Mouse (Mus musculus): ENCODE results near the gene Rap2a. TPM values are rescaled to one million over a fixed set of nuclear protein-coding genes. Genes with fewer than 3 reads are reported as not detected.
A peak's percentile ranks its signal among the peaks of the same experiment; 100 is the strongest.

The Rap2a gene
- polyA plus RNA-seq (2012; ENCODE audit: insufficient read depth, insufficient read length, missing spikeins) = 32.3 and 33.2 TPM in 2 replicates

GRCm38 (mm10) chr14:120477982-120478568 is at the start of gene Rap2a:
TSS of gene Rap2a (plus strand) at chr14:120478444.
- Histone ChIP-seq H3K27ac (ENCODE audit: insufficient read depth, low read depth, low read length) (peak within 1 kb of the TSS; percentile 90), H3K4me3 (ENCODE audit: insufficient read depth, low read length) (peak within 1 kb of the TSS; percentile 97), H3K4me1 (ENCODE audit: control insufficient read depth, insufficient read depth, low read length) (peaks cover 15% of the 10 kb centered on the region)
- no peak for TF ChIP-seq POLR2A (IDR thresholded peaks at IDR 0.05; ENCODE audit: borderline replicate concordance, low read depth, low read length)
- TF ChIP-seq CTCF (IDR thresholded peaks at IDR 0.05; ENCODE audit: low read depth, low read length) = no peak

DNA sequence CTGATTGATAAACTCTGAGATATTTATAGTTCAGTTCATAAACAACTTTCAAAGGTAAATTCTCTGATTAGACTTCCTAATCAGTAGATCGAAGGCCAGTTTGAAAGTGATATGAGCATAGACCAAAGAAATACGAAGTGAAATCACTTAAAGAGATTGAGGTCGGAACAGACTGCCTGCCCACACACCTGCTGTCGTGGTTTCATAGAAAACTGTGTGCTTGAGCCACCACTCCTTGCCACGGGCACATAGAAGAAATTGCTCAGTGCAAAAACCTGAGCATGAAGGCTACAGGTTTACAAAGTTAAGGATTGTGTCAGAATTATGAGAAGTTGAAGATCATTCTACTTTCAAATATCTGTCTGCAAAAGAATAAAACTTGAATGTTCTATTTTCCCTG is 49.7 kb upstream of the Rap2a start:
- Histone ChIP-seq H3K4me1 (ENCODE audit: control insufficient read depth, insufficient read depth, low read length) (no peaks in the 10 kb centered on the region), H3K4me3 (ENCODE audit: insufficient read depth, low read length) (no peak overlapping the region), H3K27ac (ENCODE audit: insufficient read depth, low read depth, low read length) (no peak overlapping the region)
- TF ChIP-seq POLR2A (IDR thresholded peaks at IDR 0.05; ENCODE audit: borderline replicate concordance, low read depth, low read length) = no peak
- TF ChIP-seq CTCF (IDR thresholded peaks at IDR 0.05; ENCODE audit: low read depth, low read length) = no peak

- H3K27ac ChIP-seq (ENCODE audit: insufficient read depth, low read depth, low read length) = no peak overlapping the region
- no peak for TF ChIP-seq POLR2A (IDR thresholded peaks at IDR 0.05; ENCODE audit: borderline replicate concordance, low read depth, low read length)
- no peak for TF ChIP-seq CTCF (IDR thresholded peaks at IDR 0.05; ENCODE audit: low read depth, low read length)
- H3K4me1 ChIP-seq (ENCODE audit: control insufficient read depth, insufficient read depth, low read length) = peaks cover 10% of the 10 kb centered on the region
- H3K4me3 ChIP-seq (ENCODE audit: insufficient read depth, low read length) = no peak overlapping the region
Observed at GRCm38 (mm10) chr14:120432773-120433172, 45.5 kb upstream of the Rap2a start.

DNA sequence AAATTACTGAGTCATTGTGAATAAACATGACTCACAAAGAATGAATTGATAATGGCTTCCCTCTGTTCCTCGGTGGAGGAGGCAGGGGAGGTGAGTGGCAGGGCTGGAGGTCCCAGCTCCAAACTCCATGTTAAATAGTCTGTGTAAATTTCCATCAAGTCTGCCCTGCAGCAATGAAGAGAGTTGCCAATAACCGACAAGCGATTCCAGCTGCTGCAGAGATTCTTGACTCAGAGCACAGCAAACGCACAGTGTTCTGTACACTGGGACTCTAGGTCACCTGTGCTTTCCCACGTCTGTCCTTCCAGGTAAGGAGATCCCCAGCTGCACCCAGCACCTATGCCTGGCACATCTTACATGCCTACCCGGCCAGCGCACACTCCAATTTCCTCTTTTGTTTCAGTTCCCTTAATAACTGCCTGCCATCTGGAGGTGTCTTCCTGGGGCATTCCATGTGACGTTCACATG is 44.3 kb upstream of the Rap2a start:
- TF ChIP-seq CTCF (IDR thresholded peaks at IDR 0.05; ENCODE audit: low read depth, low read length) = no peak
- Histone ChIP-seq H3K4me1 (ENCODE audit: control insufficient read depth, insufficient read depth, low read length) (peaks cover 10% of the 10 kb centered on the region), H3K4me3 (ENCODE audit: insufficient read depth, low read length) (no peak overlapping the region), H3K27ac (ENCODE audit: insufficient read depth, low read depth, low read length) (peak overlapping the region; percentile 25)

- TF ChIP-seq POLR2A (IDR thresholded peaks at IDR 0.05; ENCODE audit: borderline replicate concordance, low read depth, low read length) (no peak), CTCF (IDR thresholded peaks at IDR 0.05; ENCODE audit: low read depth, low read length) (no peak)
Observed at GRCm38 (mm10) chr14:120434831-120435230, 43.4 kb upstream of the Rap2a start.

DNA sequence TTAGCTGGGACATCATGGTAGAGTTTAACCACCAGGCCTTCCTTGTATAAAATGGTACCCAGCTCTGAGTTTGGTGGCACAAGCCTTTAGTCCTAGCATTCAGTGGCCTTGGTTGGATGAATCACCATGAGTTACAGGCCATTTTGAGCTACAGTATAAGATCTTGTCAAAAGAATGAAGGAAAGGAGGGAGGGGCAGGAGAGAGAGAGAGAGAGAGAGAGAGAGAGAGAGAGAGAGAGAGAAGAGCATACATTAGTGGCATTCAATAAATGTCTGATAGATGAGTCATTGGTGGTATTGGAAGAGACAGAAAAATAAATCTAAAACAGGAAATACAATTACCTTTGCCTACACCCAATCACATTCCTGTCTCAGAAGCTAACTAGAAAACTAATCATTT is 37.5 kb upstream of the Rap2a start:
- H3K4me3 ChIP-seq (ENCODE audit: insufficient read depth, low read length) = no peak overlapping the region
- TF ChIP-seq CTCF (IDR thresholded peaks at IDR 0.05; ENCODE audit: low read depth, low read length) (no peak), POLR2A (IDR thresholded peaks at IDR 0.05; ENCODE audit: borderline replicate concordance, low read depth, low read length) (no peak)
- 0 out of 2 replicates have a peak, but pooled peaks cover 7% of the 10 kb centered on the region for H3K4me1 ChIP-seq (ENCODE audit: control insufficient read depth, insufficient read depth, low read length)
- no peak overlapping the region for H3K27ac ChIP-seq (ENCODE audit: insufficient read depth, low read depth, low read length)

More at GRCm38 (mm10) chr14:120434831-120435230, 43.4 kb upstream of the Rap2a start:
- no peak overlapping the region for H3K27ac ChIP-seq (ENCODE audit: insufficient read depth, low read depth, low read length)
- peaks cover 13% of the 10 kb centered on the region for H3K4me1 ChIP-seq (ENCODE audit: control insufficient read depth, insufficient read depth, low read length)
- H3K4me3 ChIP-seq (ENCODE audit: insufficient read depth, low read length) = no peak overlapping the region

DNA sequence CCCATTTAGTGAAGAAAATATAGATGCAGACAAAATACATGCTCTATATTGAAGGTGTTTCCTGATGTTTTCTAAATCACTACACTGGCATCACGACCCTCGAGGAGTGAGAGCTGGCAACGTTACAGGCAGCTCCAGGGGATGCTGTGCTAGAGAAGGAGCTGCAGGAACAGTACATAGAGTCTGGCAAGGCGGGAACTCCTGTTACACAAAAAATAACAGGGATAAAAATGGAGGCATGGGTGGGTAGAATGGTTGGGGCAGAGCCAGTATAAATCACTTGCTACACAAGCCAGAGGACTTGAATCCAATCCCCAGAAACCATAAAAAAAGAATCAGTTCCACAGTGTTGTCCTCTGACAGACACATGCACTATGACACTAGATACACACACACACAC is 37.0 kb upstream of the Rap2a start:
- Histone ChIP-seq H3K4me1 (ENCODE audit: control insufficient read depth, insufficient read depth, low read length) (0 out of 2 replicates have a peak, but pooled peaks cover 7% of the 10 kb centered on the region), H3K4me3 (ENCODE audit: insufficient read depth, low read length) (no peak overlapping the region), H3K27ac (ENCODE audit: insufficient read depth, low read depth, low read length) (no peak overlapping the region)
- TF ChIP-seq POLR2A (IDR thresholded peaks at IDR 0.05; ENCODE audit: borderline replicate concordance, low read depth, low read length) (no peak), CTCF (IDR thresholded peaks at IDR 0.05; ENCODE audit: low read depth, low read length) (no peak)

- Histone ChIP-seq H3K27ac (ENCODE audit: insufficient read depth, low read depth, low read length) (no peak overlapping the region), H3K4me3 (ENCODE audit: insufficient read depth, low read length) (no peak overlapping the region), H3K4me1 (ENCODE audit: control insufficient read depth, insufficient read depth, low read length) (0 out of 2 replicates have a peak, but pooled peaks cover 7% of the 10 kb centered on the region)
- TF ChIP-seq CTCF (IDR thresholded peaks at IDR 0.05; ENCODE audit: low read depth, low read length) = no peak
- TF ChIP-seq POLR2A (IDR thresholded peaks at IDR 0.05; ENCODE audit: borderline replicate concordance, low read depth, low read length) = no peak
Observed at GRCm38 (mm10) chr14:120441836-120442235, 36.4 kb upstream of the Rap2a start.

- TF ChIP-seq CTCF (IDR thresholded peaks at IDR 0.05; ENCODE audit: low read depth, low read length) (no peak), POLR2A (IDR thresholded peaks at IDR 0.05; ENCODE audit: borderline replicate concordance, low read depth, low read length) (no peak)
- Histone ChIP-seq H3K4me1 (ENCODE audit: control insufficient read depth, insufficient read depth, low read length) (peaks cover 3% of the 10 kb centered on the region), H3K4me3 (ENCODE audit: insufficient read depth, low read length) (no peak overlapping the region), H3K27ac (ENCODE audit: insufficient read depth, low read depth, low read length) (no peak overlapping the region)
Observed at GRCm38 (mm10) chr14:120454221-120454620, 24.0 kb upstream of the Rap2a start.

DNA sequence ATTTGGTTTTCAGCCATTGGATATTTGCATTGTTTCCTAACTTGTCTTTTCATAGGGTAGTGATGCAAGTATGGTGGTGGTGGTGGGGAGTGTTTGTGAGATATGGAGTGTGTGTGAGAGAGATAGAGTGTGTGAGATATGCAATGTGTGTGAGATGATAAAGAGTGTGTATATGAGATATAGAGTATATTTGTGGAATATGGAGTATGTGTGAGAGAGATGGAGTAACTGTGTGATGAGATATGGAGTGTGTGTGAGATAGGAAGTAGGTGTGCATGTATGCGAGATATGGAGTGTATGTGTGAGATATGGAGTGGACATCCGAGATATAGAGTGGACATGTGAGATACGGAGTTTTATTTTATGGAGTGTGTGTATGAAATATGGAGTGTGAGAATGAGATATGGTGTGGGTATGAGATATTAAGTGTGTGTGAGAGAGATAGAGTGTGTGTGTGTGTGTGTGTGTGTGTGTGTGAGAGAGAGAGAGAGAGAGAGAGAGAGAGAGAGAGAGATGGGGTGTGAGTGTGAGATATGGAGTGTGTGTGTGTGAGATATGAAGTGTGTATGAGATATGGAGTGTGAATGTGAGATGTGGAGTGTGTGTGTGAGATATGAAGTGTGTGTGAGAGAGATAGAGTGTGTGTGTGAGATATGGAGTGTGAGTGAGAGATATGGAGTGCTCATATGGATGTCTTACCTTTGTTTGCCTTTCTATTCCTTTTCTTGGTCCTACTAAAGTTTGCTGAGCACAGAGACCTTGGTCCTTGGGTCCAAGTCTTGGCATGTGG is 14.1 kb upstream of the Rap2a start:
- Histone ChIP-seq H3K4me1 (ENCODE audit: control insufficient read depth, insufficient read depth, low read length) (no peaks in the 10 kb centered on the region), H3K4me3 (ENCODE audit: insufficient read depth, low read length) (no peak overlapping the region), H3K27ac (ENCODE audit: insufficient read depth, low read depth, low read length) (no peak overlapping the region)
- no peak for TF ChIP-seq POLR2A (IDR thresholded peaks at IDR 0.05; ENCODE audit: borderline replicate concordance, low read depth, low read length)
- TF ChIP-seq CTCF (IDR thresholded peaks at IDR 0.05; ENCODE audit: low read depth, low read length) = no peak
